Mouse (Mus musculus) erythroblast, embryonic 14.5 days (primary cell): Measurements from ENCODE around the gene Kif26b.

ENCODE experiments used
- GATA1 ChIP-seq: IDR thresholded peaks from 2 replicates; pipeline ENCODE4 v1.6.1; 2012; ENCODE audit warnings: low read length, inconsistent platforms, mixed read lengths
- TAL1 ChIP-seq: IDR thresholded peaks from 3 replicates; pipeline ENCODE4 v1.6.1; 2012; ENCODE audit warnings: low read length, inconsistent platforms, mixed read lengths

DNA sequence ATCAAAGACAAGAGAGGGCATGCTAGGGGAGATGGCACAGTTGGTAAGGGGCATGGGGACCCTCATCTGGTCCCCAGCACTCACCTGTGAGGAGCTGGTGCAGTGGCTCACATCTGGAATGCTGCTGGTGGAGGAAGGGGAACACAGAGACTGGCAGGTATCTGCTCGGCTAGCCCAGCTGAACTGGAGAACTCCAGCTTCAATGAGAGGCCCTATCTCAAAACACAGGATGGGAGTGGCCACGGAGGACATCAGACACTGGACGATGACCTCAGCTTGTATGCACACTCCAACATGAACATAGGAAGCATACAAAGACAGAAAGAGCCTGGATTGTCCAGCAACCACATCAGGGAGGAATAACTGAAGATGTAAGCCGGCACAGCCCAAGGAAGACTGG lies 240.1 kb downstream of the Kif26b start:
- TF ChIP-seq TAL1 = no peak
- TF ChIP-seq GATA1 = no peak
